Mouse (Mus musculus): ENCODE measurements at regions not wholly inside any gene's neighbourhood (a gene's known extent, or its start where the extent isn't known, plus 50 kb on each side); places are given as distances from the start of the nearest gene placed in this dataset.

DNA sequence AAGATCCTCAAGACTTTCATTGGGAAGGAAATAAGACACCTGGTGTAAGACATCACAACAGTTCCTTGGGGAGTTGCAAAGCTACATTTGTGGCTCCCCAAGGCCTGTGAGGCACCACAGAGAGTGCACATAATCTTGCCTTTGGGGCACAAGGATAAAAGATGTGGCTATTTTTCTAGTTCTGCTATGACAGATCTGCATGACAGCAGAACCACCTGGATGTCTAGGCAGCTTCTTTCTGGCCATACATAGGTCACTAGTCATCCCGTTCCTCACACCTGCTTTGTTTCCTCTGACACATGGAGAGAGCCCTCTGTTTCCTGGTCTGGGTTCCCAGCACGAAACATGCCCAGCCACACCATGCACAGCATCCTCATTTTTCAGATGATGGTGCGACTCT is 67.5 kb upstream of the Eepd1 start:
- no peak overlapping the region for H3K27ac ChIP-seq (replicated peaks; ENCODE audit: low read depth, low read length)
- no peak for ATAC-seq (ENCODE audit: low FRiP score, low read depth)

GRCm38 (mm10) chr9:25414315-25414714 is 67.0 kb upstream of the Eepd1 start:
- no peak overlapping the region for H3K9ac ChIP-seq (ENCODE audit: low read depth, low read length, severe bottlenecking)
- H3K4me2 ChIP-seq (replicated peaks; ENCODE audit: low read depth, low read length, severe bottlenecking): no peak overlapping the region

More for the DNA sequence above, 67.5 kb upstream of the Eepd1 start:
- Histone ChIP-seq H3K4me2 (replicated peaks; ENCODE audit: low read depth, low read length, severe bottlenecking) (no peak overlapping the region), H3K4me3 (replicated peaks; ENCODE audit: low read length) (no peak overlapping the region), H3K27me3 (ENCODE audit: control insufficient read depth, insufficient read depth, low read length) (no peaks in the 10 kb centered on the region), H3K36me3 (ENCODE audit: control insufficient read depth, insufficient read depth, low read length) (no peaks in the 10 kb centered on the region), H3K9ac (ENCODE audit: low read depth, low read length, severe bottlenecking) (no peak overlapping the region), H3K4me1 (ENCODE audit: control insufficient read depth, insufficient read depth, low read length) (no peaks in the 10 kb centered on the region), H3K9me3 (ENCODE audit: control insufficient read depth, low read length) (no peaks in the 10 kb centered on the region)
- no peak for TF ChIP-seq POLR2A (IDR thresholded peaks at IDR 0.05; ENCODE audit: borderline replicate concordance, extremely low read depth, insufficient read depth, insufficient read length)
- no peak for DNase-seq (ENCODE audit: low spot score)
- WGBS: 74% methylated on average over 3 of the region's 3 CpGs

DNA sequence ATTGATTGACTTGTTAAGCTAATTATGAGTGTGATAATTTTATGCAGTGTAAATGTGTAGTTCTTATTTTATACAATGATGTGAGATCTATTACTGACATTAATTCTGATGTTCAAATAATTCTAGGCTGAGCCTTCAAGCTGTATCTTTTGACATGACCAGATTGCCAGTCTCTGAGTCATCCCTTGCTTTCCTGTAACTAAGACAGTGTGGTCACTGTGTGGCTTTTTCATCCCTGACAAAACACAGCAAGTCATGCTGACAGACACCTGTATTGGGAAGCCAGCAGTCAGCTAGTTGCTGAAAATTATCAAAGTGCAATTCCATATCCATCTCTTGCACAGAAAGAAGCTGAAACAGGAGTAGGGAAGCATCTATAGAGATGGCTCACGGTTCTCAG is 54.4 kb upstream of the Eepd1 start:
- no peak for TF ChIP-seq POLR2A (IDR thresholded peaks at IDR 0.05; ENCODE audit: borderline replicate concordance, extremely low read depth, insufficient read depth, insufficient read length)
- H3K27me3 ChIP-seq (ENCODE audit: control insufficient read depth, insufficient read depth, low read length): no peaks in the 10 kb centered on the region
- H3K4me3 ChIP-seq (replicated peaks; ENCODE audit: low read length): no peak overlapping the region
- H3K36me3 ChIP-seq (ENCODE audit: control insufficient read depth, insufficient read depth, low read length): no peaks in the 10 kb centered on the region
- 69% methylated on average over 1 of the region's 1 CpGs for WGBS
- H3K27ac ChIP-seq (replicated peaks; ENCODE audit: low read depth, low read length): no peak overlapping the region
- DNase-seq (ENCODE audit: low spot score): no peak
- no peak overlapping the region for H3K4me2 ChIP-seq (replicated peaks; ENCODE audit: low read depth, low read length, severe bottlenecking)
- H3K9me3 ChIP-seq (ENCODE audit: control insufficient read depth, low read length): no peaks in the 10 kb centered on the region
- H3K9ac ChIP-seq (ENCODE audit: low read depth, low read length, severe bottlenecking): no peak overlapping the region
- no peak for ATAC-seq (ENCODE audit: low FRiP score, low read depth)
- H3K4me1 ChIP-seq (ENCODE audit: control insufficient read depth, insufficient read depth, low read length): no peaks in the 10 kb centered on the region

More at GRCm38 (mm10) chr9:25414315-25414714, 67.0 kb upstream of the Eepd1 start:
- Histone ChIP-seq H3K27me3 (ENCODE audit: control insufficient read depth, insufficient read depth, low read length) (no peaks in the 10 kb centered on the region), H3K27ac (replicated peaks; ENCODE audit: low read depth, low read length) (no peak overlapping the region), H3K36me3 (ENCODE audit: control insufficient read depth, insufficient read depth, low read length) (no peaks in the 10 kb centered on the region), H3K4me1 (ENCODE audit: control insufficient read depth, insufficient read depth, low read length) (no peaks in the 10 kb centered on the region), H3K4me3 (replicated peaks; ENCODE audit: low read length) (no peak overlapping the region), H3K9me3 (ENCODE audit: control insufficient read depth, low read length) (no peaks in the 10 kb centered on the region)
- ATAC-seq (ENCODE audit: low FRiP score, low read depth): no peak
- DNase-seq (ENCODE audit: low spot score): no peak
- TF ChIP-seq POLR2A (IDR thresholded peaks at IDR 0.05; ENCODE audit: borderline replicate concordance, extremely low read depth, insufficient read depth, insufficient read length): no peak
- 66% methylated on average over 2 of the region's 2 CpGs for WGBS

DNA sequence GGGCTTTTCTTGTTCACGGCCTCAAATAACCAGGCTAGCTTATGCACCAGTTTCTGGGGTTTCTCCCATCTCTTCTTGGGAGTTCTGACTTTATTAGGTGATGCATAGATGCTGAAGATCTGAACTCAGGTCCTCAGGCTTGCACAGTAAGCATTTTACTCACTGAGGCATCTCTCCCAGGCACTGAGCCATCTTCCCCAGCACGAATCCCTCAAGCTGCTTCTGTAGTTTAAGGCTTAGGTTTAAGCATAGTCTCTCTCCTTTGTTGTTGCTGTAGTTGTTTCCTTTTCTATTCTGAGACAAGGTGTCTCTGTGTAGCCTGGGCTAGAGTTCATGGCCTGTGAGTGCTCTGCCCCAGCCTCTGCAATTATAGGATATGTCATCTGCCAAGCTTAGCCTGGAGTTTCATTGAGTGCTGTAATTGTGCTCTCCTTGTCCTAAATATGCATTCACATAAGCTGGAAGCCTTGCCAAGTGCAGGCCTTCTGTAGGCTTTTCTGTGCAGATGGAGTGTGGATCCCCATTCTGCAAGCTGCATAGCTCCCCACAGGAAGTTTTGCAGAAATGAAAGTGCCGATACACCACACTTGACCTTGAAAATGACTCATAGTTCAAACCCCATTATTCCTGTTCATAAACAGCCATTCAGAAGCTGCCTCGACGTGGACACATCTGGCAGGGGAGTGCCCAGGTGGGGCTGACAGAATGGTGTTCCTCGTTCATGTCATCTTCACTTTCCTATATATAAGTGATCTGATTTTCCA is 51.7 kb upstream of the Eepd1 start:
- H3K9me3 ChIP-seq (ENCODE audit: control insufficient read depth, low read length): no peaks in the 10 kb centered on the region
- DNase-seq (ENCODE audit: low spot score) (no peak), ATAC-seq (ENCODE audit: low FRiP score, low read depth) (no peak)
- no peaks in the 10 kb centered on the region for H3K27me3 ChIP-seq (ENCODE audit: control insufficient read depth, insufficient read depth, low read length)
- no peak for TF ChIP-seq POLR2A (IDR thresholded peaks at IDR 0.05; ENCODE audit: borderline replicate concordance, extremely low read depth, insufficient read depth, insufficient read length)
- no peak overlapping the region for H3K27ac ChIP-seq (replicated peaks; ENCODE audit: low read depth, low read length)
- no peak overlapping the region for H3K4me2 ChIP-seq (replicated peaks; ENCODE audit: low read depth, low read length, severe bottlenecking)
- H3K36me3 ChIP-seq (ENCODE audit: control insufficient read depth, insufficient read depth, low read length): no peaks in the 10 kb centered on the region
- H3K9ac ChIP-seq (ENCODE audit: low read depth, low read length, severe bottlenecking): no peak overlapping the region
- WGBS: 77% methylated on average over 6 of the region's 6 CpGs
- H3K4me3 ChIP-seq (replicated peaks; ENCODE audit: low read length): no peak overlapping the region
- H3K4me1 ChIP-seq (ENCODE audit: control insufficient read depth, insufficient read depth, low read length): no peaks in the 10 kb centered on the region

Data from limb, embryonic 14.5 days (tissue).